Mouse (Mus musculus) hindbrain, embryonic 13.5 days (tissue): ENCODE results near the gene Fgd2. TPM values are rescaled to one million over a fixed set of nuclear protein-coding genes. Genes with fewer than 3 reads are reported as not detected.
"Not testable (repeated sequence)": the region's sequence is repeated elsewhere in the genome, so short reads cannot be mapped to it uniquely, and the experiment has no call there.

Experiments used
- ATAC-seq: fragments of 200-750 bp; cut with Nextera tagmentation; 2 replicates; pipeline ENCODE4 v1.8.0; 2017; ENCODE audit warnings: moderate TSS enrichment; ENCODE audit not compliant: low FRiP score
- H3K27ac ChIP-seq: fragments of 300-500 bp; sonication (generic); 2 replicates; pipeline ENCODE4 v1.5.1; 2015; ENCODE audit warnings: inconsistent platforms, mild to moderate bottlenecking, moderate library complexity
- H3K27me3 ChIP-seq: fragments of 300-500 bp; sonication (generic); 2 replicates; pipeline ENCODE4 v1.6.1; 2015; ENCODE audit warnings: mild to moderate bottlenecking, inconsistent platforms
- H3K36me3 ChIP-seq: fragments of 300-500 bp; sonication (generic); 2 replicates; pipeline ENCODE4 v1.6.1; 2015; ENCODE audit warnings: mild to moderate bottlenecking, inconsistent platforms
- H3K4me1 ChIP-seq: fragments of 300-500 bp; sonication (generic); replicated peaks from 2 replicates; pipeline ENCODE4 v1.6.1; 2015; ENCODE audit warnings: inconsistent platforms
- H3K4me2 ChIP-seq: fragments of 300-500 bp; sonication (generic); 2 replicates; pipeline ENCODE4 v1.6.1; 2015; ENCODE audit warnings: inconsistent platforms, mild to moderate bottlenecking, moderate library complexity
- H3K4me3 ChIP-seq: fragments of 300-500 bp; sonication (generic); 2 replicates; pipeline ENCODE4 v1.5.1; 2015; ENCODE audit warnings: mild to moderate bottlenecking, inconsistent platforms
- H3K9ac ChIP-seq: fragments of 300-500 bp; sonication (generic); 2 replicates; pipeline ENCODE4 v1.6.1; 2015; ENCODE audit warnings: mild to moderate bottlenecking, inconsistent platforms
- H3K9me3 ChIP-seq: fragments of 300-500 bp; sonication (generic); 2 replicates; pipeline ENCODE4 v1.6.1; 2016; ENCODE audit warnings: inconsistent platforms
- WGBS: fragments of 180-500 bp; shearing (Covaris S2); methylation state at CpG from one replicate; pipeline ENCODE4 v1.1.7; 2015; 5-methylcytosine and 5-hydroxymethylcytosine counted together
- polyA plus RNA-seq: library from polyadenylated mRNA; unstranded; fragments of >200 nt; fragmentation: Nextera tagmentation; extraction: Ambion mirVana; gene quantifications from 2 replicates; pipeline ENCODE4 v1.2.1, GENCODE M21; 2015

The Fgd2 gene
- polyA plus RNA-seq, 1 experiment from 2014 or later = 3.8 TPM

GRCm38 (mm10) chr17:29381472-29381871 is 20.8 kb downstream of the Fgd2 start:
- Histone ChIP-seq H3K27me3 (no peaks in the 10 kb centered on the region), H3K4me2 (no peak overlapping the region), H3K4me3 (no peak overlapping the region), H3K9me3 (no peaks in the 10 kb centered on the region), H3K36me3 (no peaks in the 10 kb centered on the region), H3K27ac (no peak overlapping the region), H3K4me1 (peaks cover 4% of the 10 kb centered on the region; the same call in 1 of the 2 replicates), H3K9ac (no peak overlapping the region)
- 33% methylated on average over 7 of the region's 7 CpGs for WGBS
- no peak for ATAC-seq

- Histone ChIP-seq H3K9me3 (no peaks in the 10 kb centered on the region), H3K27ac (no peak overlapping the region), H3K4me1 (peaks cover 4% of the 10 kb centered on the region; the same call in 1 of the 2 replicates), H3K9ac (no peak overlapping the region), H3K4me2 (no peak overlapping the region), H3K27me3 (no peaks in the 10 kb centered on the region), H3K4me3 (no peak overlapping the region), H3K36me3 (no peaks in the 10 kb centered on the region)
- no peak for ATAC-seq
- WGBS = 60% methylated on average over 11 of the region's 11 CpGs
Measured at GRCm38 (mm10) chr17:29382417-29382816, 21.7 kb downstream of the Fgd2 start.

GRCm38 (mm10) chr17:29383923-29384322 is 23.2 kb downstream of the Fgd2 start:
- 74% methylated on average over 9 of the region's 9 CpGs for WGBS
- Histone ChIP-seq H3K9ac (no peak overlapping the region), H3K9me3 (no peaks in the 10 kb centered on the region), H3K27me3 (no peaks in the 10 kb centered on the region), H3K27ac (no peak overlapping the region), H3K4me2 (no peak overlapping the region), H3K36me3 (no peaks in the 10 kb centered on the region), H3K4me3 (no peak overlapping the region), H3K4me1 (peaks cover 4% of the 10 kb centered on the region; the same call in 1 of the 2 replicates)
- ATAC-seq = no peak

GRCm38 (mm10) chr17:29384850-29385438 is 24.2 kb downstream of the Fgd2 start:
- ATAC-seq = no peak
- Histone ChIP-seq H3K27ac (no peak overlapping the region), H3K36me3 (no peaks in the 10 kb centered on the region), H3K4me1 (peaks cover 4% of the 10 kb centered on the region; the same call in 1 of the 2 replicates), H3K9ac (no peak overlapping the region), H3K4me3 (no peak overlapping the region), H3K4me2 (no peak overlapping the region), H3K9me3 (no peaks in the 10 kb centered on the region), H3K27me3 (no peaks in the 10 kb centered on the region)
- 59% methylated on average over 5 of the region's 5 CpGs for WGBS

GRCm38 (mm10) chr17:29385746-29386145 is 25.0 kb downstream of the Fgd2 start:
- WGBS = 28% methylated on average over 6 of the region's 6 CpGs
- H3K4me1 ChIP-seq = peaks cover 4% of the 10 kb centered on the region; the same call in 1 of the 2 replicates
- no peak for ATAC-seq

GRCm38 (mm10) chr17:29388978-29389377 is 28.3 kb downstream of the Fgd2 start:
- H3K27me3 ChIP-seq = no peaks in the 10 kb centered on the region
- no peak for ATAC-seq
- no peaks in the 10 kb centered on the region for H3K9me3 ChIP-seq
- no peak overlapping the region for H3K4me3 ChIP-seq
- H3K27ac ChIP-seq = no peak overlapping the region
- H3K9ac ChIP-seq = no peak overlapping the region
- H3K4me2 ChIP-seq = no peak overlapping the region
- WGBS = 79% methylated on average over 11 of the region's 11 CpGs
- H3K4me1 ChIP-seq = no peaks in the 10 kb centered on the region; the same call in 1 of the 2 replicates
- no peaks in the 10 kb centered on the region for H3K36me3 ChIP-seq

More at GRCm38 (mm10) chr17:29385746-29386145, 25.0 kb downstream of the Fgd2 start:
- no peak overlapping the region; the same call in 1 of the 2 replicates for H3K27ac ChIP-seq
- no peak overlapping the region for H3K9ac ChIP-seq
- no peak overlapping the region for H3K4me2 ChIP-seq
- H3K4me3 ChIP-seq = no peak overlapping the region
- no peaks in the 10 kb centered on the region for H3K9me3 ChIP-seq
- no peaks in the 10 kb centered on the region for H3K36me3 ChIP-seq
- H3K27me3 ChIP-seq = no peaks in the 10 kb centered on the region

- Histone ChIP-seq H3K27me3 (no peaks in the 10 kb centered on the region), H3K4me1 (no peaks in the 10 kb centered on the region), H3K4me3 (no peak overlapping the region), H3K4me2 (no peak overlapping the region), H3K36me3 (no peaks in the 10 kb centered on the region), H3K27ac (no peak overlapping the region), H3K9me3 (no peaks in the 10 kb centered on the region), H3K9ac (no peak overlapping the region)
- WGBS = 91% methylated on average over 8 of the region's 8 CpGs
- no peak for ATAC-seq
Measured at GRCm38 (mm10) chr17:29391280-29391679, 30.6 kb downstream of the Fgd2 start.

GRCm38 (mm10) chr17:29393335-29394089 is 32.8 kb downstream of the Fgd2 start:
- peak overlapping the region; percentile 13; the same call in 1 of the 2 replicates for H3K9ac ChIP-seq
- no peaks in the 10 kb centered on the region for H3K9me3 ChIP-seq
- no peak overlapping the region for H3K27ac ChIP-seq
- ATAC-seq = no peak
- no peaks in the 10 kb centered on the region for H3K27me3 ChIP-seq
- H3K4me3 ChIP-seq = no peak overlapping the region
- 70% methylated on average over 14 of the region's 14 CpGs for WGBS
- no peak overlapping the region for H3K4me2 ChIP-seq
- peaks cover 18% of the 10 kb centered on the region for H3K4me1 ChIP-seq
- no peaks in the 10 kb centered on the region for H3K36me3 ChIP-seq

- H3K4me1 ChIP-seq = peaks cover 25% of the 10 kb centered on the region
- H3K27ac ChIP-seq = no peak overlapping the region
- no peak for ATAC-seq
- H3K4me2 ChIP-seq = no peak overlapping the region
- H3K9me3 ChIP-seq = no peaks in the 10 kb centered on the region
- H3K27me3 ChIP-seq = peaks cover 1% of the 10 kb centered on the region; the same call in 1 of the 2 replicates
- WGBS = 76% methylated on average over 9 of the region's 9 CpGs
- no peak overlapping the region for H3K9ac ChIP-seq
- no peak overlapping the region for H3K4me3 ChIP-seq
- H3K36me3 ChIP-seq = no peaks in the 10 kb centered on the region
Measured at GRCm38 (mm10) chr17:29394106-29394760, 33.5 kb downstream of the Fgd2 start.

GRCm38 (mm10) chr17:29394761-29395160 is 34.0 kb downstream of the Fgd2 start:
- not testable (repeated sequence) for H3K36me3 ChIP-seq, H3K27ac ChIP-seq, H3K4me2 ChIP-seq, H3K4me3 ChIP-seq, H3K9me3 ChIP-seq, H3K9ac ChIP-seq, ATAC-seq, H3K27me3 ChIP-seq
- H3K4me1 ChIP-seq = peaks cover 28% of the 10 kb centered on the region
- WGBS = 78% methylated on average over 2 of the region's 2 CpGs

- Histone ChIP-seq H3K4me2 (no peak overlapping the region), H3K9me3 (no peaks in the 10 kb centered on the region), H3K4me1 (peaks cover 28% of the 10 kb centered on the region), H3K4me3 (no peak overlapping the region), H3K27ac (no peak overlapping the region), H3K36me3 (no peaks in the 10 kb centered on the region), H3K27me3 (peaks cover 7% of the 10 kb centered on the region; the same call in 1 of the 2 replicates), H3K9ac (no peak overlapping the region)
- WGBS = 68% methylated on average over 7 of the region's 7 CpGs
- no peak for ATAC-seq
Measured at GRCm38 (mm10) chr17:29395381-29395780, 34.7 kb downstream of the Fgd2 start.

- no peaks in the 10 kb centered on the region for H3K9me3 ChIP-seq
- no peak overlapping the region for H3K9ac ChIP-seq
- no peak overlapping the region for H3K4me3 ChIP-seq
- H3K4me2 ChIP-seq = no peak overlapping the region
- H3K27me3 ChIP-seq = peaks cover 10% of the 10 kb centered on the region; the same call in 1 of the 2 replicates
- WGBS = 67% methylated on average over 6 of the region's 6 CpGs
- ATAC-seq = no peak
- no peaks in the 10 kb centered on the region for H3K36me3 ChIP-seq
- peaks cover 28% of the 10 kb centered on the region for H3K4me1 ChIP-seq
- H3K27ac ChIP-seq = no peak overlapping the region
Measured at GRCm38 (mm10) chr17:29396056-29396799, 35.5 kb downstream of the Fgd2 start.
